Mouse (Mus musculus): Measurements from ENCODE around the gene E130308A19Rik. TPM values are rescaled to one million over a fixed set of nuclear protein-coding genes. Genes with fewer than 3 reads are reported as not detected.
A peak's percentile ranks its signal among the peaks of the same experiment; 100 is the strongest.

The E130308A19Rik gene
- polyA plus RNA-seq, 1 experiment from 2014 or later = 49.0 TPM

- Histone ChIP-seq H3K27ac (ENCODE audit: low read depth, low read length) (no peak overlapping the region), H3K27me3 (ENCODE audit: control insufficient read depth, insufficient read depth, low read length) (no peaks in the 10 kb centered on the region), H3K9me3 (ENCODE audit: control insufficient read depth, low read length) (no peaks in the 10 kb centered on the region), H3K36me3 (ENCODE audit: control insufficient read depth, insufficient read depth, low read length) (no peaks in the 10 kb centered on the region), H3K9ac (ENCODE audit: low read length) (no peak overlapping the region), H3K4me3 (ENCODE audit: low read depth, low read length) (no peak overlapping the region), H3K4me2 (no peak overlapping the region), H3K4me1 (ENCODE audit: control insufficient read depth, insufficient read depth, low read length) (no peaks in the 10 kb centered on the region)
- DNase-seq (ENCODE audit: low spot score, missing footprints) (no peak), ATAC-seq (ENCODE audit: low FRiP score) (no peak)
- 93% methylated on average over 9 of the region's 9 CpGs for WGBS
Measured at GRCm38 (mm10) chr4:59756332-59757082, 130.5 kb downstream of the E130308A19Rik start.

GRCm38 (mm10) chr4:59757452-59758435 is 131.7 kb downstream of the E130308A19Rik start:
- Histone ChIP-seq H3K4me2 (no peak overlapping the region), H3K4me1 (ENCODE audit: control insufficient read depth, insufficient read depth, low read length) (no peaks in the 10 kb centered on the region), H3K27ac (ENCODE audit: low read depth, low read length) (no peak overlapping the region), H3K27me3 (ENCODE audit: control insufficient read depth, insufficient read depth, low read length) (no peaks in the 10 kb centered on the region), H3K9ac (ENCODE audit: low read length) (no peak overlapping the region), H3K9me3 (ENCODE audit: control insufficient read depth, low read length) (no peaks in the 10 kb centered on the region), H3K36me3 (ENCODE audit: control insufficient read depth, insufficient read depth, low read length) (no peaks in the 10 kb centered on the region), H3K4me3 (ENCODE audit: low read depth, low read length) (no peak overlapping the region)
- no peak for ATAC-seq (ENCODE audit: low FRiP score)
- no peak for DNase-seq (ENCODE audit: low spot score, missing footprints)
- 80% methylated on average over 12 of the region's 12 CpGs for WGBS

GRCm38 (mm10) chr4:59760016-59760415 is 134.0 kb downstream of the E130308A19Rik start:
- DNase-seq (ENCODE audit: low spot score, missing footprints) (no peak), ATAC-seq (ENCODE audit: low FRiP score) (no peak)
- H3K9me3 ChIP-seq (ENCODE audit: control insufficient read depth, low read length) = no peaks in the 10 kb centered on the region
- no peaks in the 10 kb centered on the region for H3K36me3 ChIP-seq (ENCODE audit: control insufficient read depth, insufficient read depth, low read length)
- 73% methylated on average over 4 of the region's 4 CpGs for WGBS
- H3K4me3 ChIP-seq (ENCODE audit: low read depth, low read length) = no peak overlapping the region
- H3K27me3 ChIP-seq (ENCODE audit: control insufficient read depth, insufficient read depth, low read length) = no peaks in the 10 kb centered on the region
- no peaks in the 10 kb centered on the region; the same call in 1 of the 2 replicates for H3K4me1 ChIP-seq (ENCODE audit: control insufficient read depth, insufficient read depth, low read length)
- H3K9ac ChIP-seq (ENCODE audit: low read length) = no peak overlapping the region
- no peak overlapping the region for H3K4me2 ChIP-seq
- no peak overlapping the region for H3K27ac ChIP-seq (ENCODE audit: low read depth, low read length)

- Histone ChIP-seq H3K9me3 (ENCODE audit: control insufficient read depth, low read length) (no peaks in the 10 kb centered on the region), H3K27ac (ENCODE audit: low read depth, low read length) (no peak overlapping the region), H3K27me3 (ENCODE audit: control insufficient read depth, insufficient read depth, low read length) (no peaks in the 10 kb centered on the region), H3K4me1 (ENCODE audit: control insufficient read depth, insufficient read depth, low read length) (peaks cover 6% of the 10 kb centered on the region; the same call in 1 of the 2 replicates), H3K4me2 (no peak overlapping the region), H3K9ac (ENCODE audit: low read length) (no peak overlapping the region), H3K4me3 (ENCODE audit: low read depth, low read length) (no peak overlapping the region), H3K36me3 (ENCODE audit: control insufficient read depth, insufficient read depth, low read length) (no peaks in the 10 kb centered on the region)
- no peak for ATAC-seq (ENCODE audit: low FRiP score)
- peak; percentile 89 for DNase-seq (ENCODE audit: low spot score, missing footprints)
- WGBS = 65% methylated on average over 10 of the region's 10 CpGs
Measured at GRCm38 (mm10) chr4:59760636-59761364, 134.8 kb downstream of the E130308A19Rik start.

GRCm38 (mm10) chr4:59761365-59761729 is 135.3 kb downstream of the E130308A19Rik start:
- Histone ChIP-seq H3K27me3 (ENCODE audit: control insufficient read depth, insufficient read depth, low read length) (no peaks in the 10 kb centered on the region), H3K4me3 (ENCODE audit: low read depth, low read length) (no peak overlapping the region), H3K4me2 (no peak overlapping the region), H3K9ac (ENCODE audit: low read length) (no peak overlapping the region), H3K27ac (ENCODE audit: low read depth, low read length) (no peak overlapping the region), H3K9me3 (ENCODE audit: control insufficient read depth, low read length) (no peaks in the 10 kb centered on the region), H3K36me3 (ENCODE audit: control insufficient read depth, insufficient read depth, low read length) (no peaks in the 10 kb centered on the region), H3K4me1 (ENCODE audit: control insufficient read depth, insufficient read depth, low read length) (peaks cover 7% of the 10 kb centered on the region; the same call in 1 of the 2 replicates)
- WGBS = 87% methylated on average over 4 of the region's 4 CpGs
- no peak for DNase-seq (ENCODE audit: low spot score, missing footprints)
- ATAC-seq (ENCODE audit: low FRiP score) = no peak

- H3K27me3 ChIP-seq (ENCODE audit: control insufficient read depth, insufficient read depth, low read length) = no peaks in the 10 kb centered on the region
- H3K4me1 ChIP-seq (ENCODE audit: control insufficient read depth, insufficient read depth, low read length) = peaks cover 7% of the 10 kb centered on the region; the same call in 1 of the 2 replicates
- no peaks in the 10 kb centered on the region; the same call in 1 of the 2 replicates for H3K36me3 ChIP-seq (ENCODE audit: control insufficient read depth, insufficient read depth, low read length)
- DNase-seq (ENCODE audit: low spot score, missing footprints) (no peak), ATAC-seq (ENCODE audit: low FRiP score) (no peak)
- H3K4me3 ChIP-seq (ENCODE audit: low read depth, low read length) = no peak overlapping the region
- no peaks in the 10 kb centered on the region for H3K9me3 ChIP-seq (ENCODE audit: control insufficient read depth, low read length)
- no peak overlapping the region for H3K27ac ChIP-seq (ENCODE audit: low read depth, low read length)
- WGBS = 75% methylated on average over 7 of the region's 7 CpGs
- H3K9ac ChIP-seq (ENCODE audit: low read length) = no peak overlapping the region
- no peak overlapping the region for H3K4me2 ChIP-seq
Measured at GRCm38 (mm10) chr4:59764950-59765349, 138.9 kb downstream of the E130308A19Rik start.

GRCm38 (mm10) chr4:59765385-59766005 is 139.5 kb downstream of the E130308A19Rik start:
- peaks cover 4% of the 10 kb centered on the region; the same call in 1 of the 2 replicates for H3K36me3 ChIP-seq (ENCODE audit: control insufficient read depth, insufficient read depth, low read length)

GRCm38 (mm10) chr4:59767717-59768116 is 141.7 kb downstream of the E130308A19Rik start:
- Histone ChIP-seq H3K9me3 (ENCODE audit: control insufficient read depth, low read length) (no peaks in the 10 kb centered on the region), H3K4me1 (ENCODE audit: control insufficient read depth, insufficient read depth, low read length) (peaks cover 12% of the 10 kb centered on the region; the same call in 1 of the 2 replicates), H3K4me3 (ENCODE audit: low read depth, low read length) (no peak overlapping the region), H3K27ac (ENCODE audit: low read depth, low read length) (no peak overlapping the region), H3K9ac (ENCODE audit: low read length) (no peak overlapping the region), H3K36me3 (ENCODE audit: control insufficient read depth, insufficient read depth, low read length) (peaks cover 12% of the 10 kb centered on the region; the same call in 1 of the 2 replicates), H3K4me2 (no peak overlapping the region), H3K27me3 (ENCODE audit: control insufficient read depth, insufficient read depth, low read length) (no peaks in the 10 kb centered on the region)
- no peak for DNase-seq (ENCODE audit: low spot score, missing footprints)
- ATAC-seq (ENCODE audit: low FRiP score) = no peak
- WGBS = 90% methylated on average over 2 of the region's 2 CpGs

More at GRCm38 (mm10) chr4:59765385-59766005, 139.5 kb downstream of the E130308A19Rik start:
- H3K4me2 ChIP-seq = no peak overlapping the region
- WGBS = 43% methylated on average over 7 of the region's 7 CpGs
- ATAC-seq (ENCODE audit: low FRiP score) (peak; percentile 41; the same call in 1 of the 2 replicates), DNase-seq (ENCODE audit: low spot score, missing footprints) (no peak)
- no peak overlapping the region for H3K9ac ChIP-seq (ENCODE audit: low read length)
- no peak overlapping the region for H3K4me3 ChIP-seq (ENCODE audit: low read depth, low read length)
- peaks cover 7% of the 10 kb centered on the region; the same call in 1 of the 2 replicates for H3K4me1 ChIP-seq (ENCODE audit: control insufficient read depth, insufficient read depth, low read length)
- no peaks in the 10 kb centered on the region for H3K27me3 ChIP-seq (ENCODE audit: control insufficient read depth, insufficient read depth, low read length)
- no peaks in the 10 kb centered on the region for H3K9me3 ChIP-seq (ENCODE audit: control insufficient read depth, low read length)
- no peak overlapping the region for H3K27ac ChIP-seq (ENCODE audit: low read depth, low read length)

Measured in midbrain, embryonic 11.5 days (tissue).